Comparison of ENCODE assay signal across 8 mouse cellular contexts in genomic region chr4:119194909-119195581, GRCm38 (mm10). TPM values are rescaled to one million over a fixed set of nuclear protein-coding genes. Genes with fewer than 3 reads are reported as not detected.
DNase-seq lines count a peak whose midpoint lies in the region; ATAC-seq and TF ChIP-seq lines count a peak whose summit lies in the region.

Gene Svbp, plus strand, starts transcription at chr4:119195306.

- intact Hi-C loops in gastrocnemius, adult 2 months (cut with DNase I), result loop anchor here (10.0 kb wide), 1 partner anchor 90 kb away; the partner anchor contains the start of gene Slc2a1

- H3K9ac ChIP-seq in hindbrain, embryonic 16.5 days (ENCODE audit: low read depth, low read length), result peak within 1 kb of the TSS; percentile 89

- H3K36me3 ChIP-seq in hindbrain, embryonic 16.5 days (ENCODE audit: control insufficient read depth, insufficient read depth, low read length), result no peaks in the 10 kb centered on the region

- H3K4me2 ChIP-seq in hindbrain, embryonic 16.5 days (ENCODE audit: low read length), result peak within 1 kb of the TSS; percentile 76

- no peaks in the 10 kb centered on the region for H3K27me3 ChIP-seq in hindbrain, embryonic 16.5 days (replicated peaks; ENCODE audit: control insufficient read depth, insufficient read depth, low read length)

- H3K27ac ChIP-seq in gastrocnemius, adult 2 months, result peak within 1 kb of the TSS; percentile 87
- H3K27ac ChIP-seq in hindbrain, embryonic 16.5 days (ENCODE audit: low read depth, low read length), result peak within 1 kb of the TSS; percentile 86

- peak; percentile 85 for ATAC-seq in activated CD4-positive, CD25-positive, alpha-beta regulatory T cell, adult 4 months
- ATAC-seq in common myeloid progenitor, adult 5-6 weeks (replicated peaks; ENCODE audit: low read depth, poor library complexity, severe bottlenecking), result peak; percentile 81
- ATAC-seq in hindbrain, embryonic 16.5 days, result peak; percentile 93

- peaks cover 15% of the 10 kb centered on the region for H3K4me1 ChIP-seq in hindbrain, embryonic 16.5 days (ENCODE audit: control insufficient read depth, insufficient read depth, low read depth, low read length)

- WGBS in hindbrain, embryonic 16.5 days, result under 1% methylated on average over 36 of the region's 47 CpGs

- TF ChIP-seq CTCF in gastrocnemius, adult 2 months (IDR thresholded peaks at IDR 0.05), result no peak

- H3K9me3 ChIP-seq in hindbrain, embryonic 16.5 days (ENCODE audit: control insufficient read depth, low read length), result no peaks in the 10 kb centered on the region

- peak within 1 kb of the TSS; percentile 99 for H3K4me3 ChIP-seq in gastrocnemius, adult 2 months
- peak within 1 kb of the TSS; percentile 83 for H3K4me3 ChIP-seq in hindbrain, embryonic 16.5 days (ENCODE audit: low read length)

- peak; percentile 93 for DNase-seq in gastrocnemius, adult 2 months
- DNase-seq in left cerebral cortex, adult 18-20 months (ENCODE audit: low spot score in 2 of 2), result peak; percentile 85 to 88
- peak; percentile 92 for DNase-seq in lung, postnatal 4 days
- peak; percentile 92 for DNase-seq in retina, postnatal 1 day
- DNase-seq in urinary bladder, adult 18-20 months (ENCODE audit: low spot score in 2 of 2), result peak; percentile 78 to 80

RNA-seq across cellular contexts. Expression of gene Svbp, which starts in this region (rescaled TPM):
- 10 to 100 TPM; 63.6 to 67.8 TPM for polyA plus RNA-seq in activated CD4-positive, CD25-positive, alpha-beta regulatory T cell, adult 4 months (2017; shearing (Covaris generic))
- 26.0 and 219 TPM in 2 replicates for total RNA-seq in common myeloid progenitor, adult 5-6 weeks (2017)
- total RNA-seq in gastrocnemius, adult 2 months (2021), result 10 to 100 TPM in 1 of 2 experiments, 1 to 10 TPM in 1; 9.7 to 11.9 TPM
- 197 and 201 TPM in 2 replicates for polyA plus RNA-seq in hindbrain, embryonic 16.5 days (2015; fragmentation: Nextera tagmentation; extraction: Ambion mirVana)
- total RNA-seq in left cerebral cortex, adult 18-20 months (2021), result 10 to 100 TPM; 16.2 to 18.8 TPM

Comparison
In these comparisons a context has a peak if more than half of its experiments do, and no peak if none do; other contexts are left out.
1. Peak in every context shown above with its lines: DNase-seq, ATAC-seq, H3K4me3 ChIP-seq and H3K27ac ChIP-seq.